Mouse (Mus musculus): Measurements from ENCODE around the gene Spata31d1c. TPM values are rescaled to one million over a fixed set of nuclear protein-coding genes. Genes with fewer than 3 reads are reported as not detected.

The Spata31d1c gene
- not detected in 2 replicates for polyA plus RNA-seq (2016; fragmentation: Nextera tagmentation; extraction: Ambion mirVana)

- Histone ChIP-seq H3K4me3 (no peak within 1 kb of the TSS), H3K9me3 (no peaks in the 10 kb centered on the region), H3K27ac (replicated peaks) (no peak within 1 kb of the TSS), H3K36me3 (no peaks in the 10 kb centered on the region), H3K4me2 (replicated peaks) (no peak within 1 kb of the TSS), H3K9ac (replicated peaks) (no peak within 1 kb of the TSS), H3K4me1 (no peaks in the 10 kb centered on the region), H3K27me3 (no peaks in the 10 kb centered on the region)
- no peak for ATAC-seq (ENCODE audit: low FRiP score, low read depth)
Observed at GRCm38 (mm10) chr13:65032758-65033157, at the start of gene Spata31d1c. TSS of gene Spata31d1c (plus strand) at chr13:65033058.

DNA sequence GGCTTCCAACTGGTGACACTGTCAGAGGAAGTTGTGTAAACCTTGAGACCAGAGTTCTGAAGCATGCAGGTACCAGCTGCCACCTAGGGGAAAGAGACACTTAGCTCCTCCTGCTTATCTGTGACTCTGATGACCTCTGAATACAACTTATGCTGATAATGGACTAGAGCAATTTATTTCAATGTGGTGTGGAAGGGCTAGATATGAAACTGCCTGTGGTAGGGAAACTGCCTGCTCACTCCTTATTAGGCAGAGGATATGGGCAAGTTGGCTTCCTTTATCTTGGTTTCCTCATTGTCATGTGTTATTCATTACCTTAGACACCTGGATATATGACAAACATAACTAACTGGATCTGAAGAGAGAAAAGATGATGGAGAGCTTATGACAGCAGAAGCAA is 44.0 kb upstream of the Spata31d1c start:
- Histone ChIP-seq H3K36me3 (no peaks in the 10 kb centered on the region), H3K27me3 (no peaks in the 10 kb centered on the region), H3K4me2 (replicated peaks) (no peak overlapping the region), H3K4me3 (no peak overlapping the region), H3K27ac (replicated peaks) (no peak overlapping the region), H3K9me3 (no peaks in the 10 kb centered on the region), H3K4me1 (no peaks in the 10 kb centered on the region), H3K9ac (replicated peaks) (no peak overlapping the region)
- ATAC-seq (ENCODE audit: low FRiP score, low read depth): no peak

DNA sequence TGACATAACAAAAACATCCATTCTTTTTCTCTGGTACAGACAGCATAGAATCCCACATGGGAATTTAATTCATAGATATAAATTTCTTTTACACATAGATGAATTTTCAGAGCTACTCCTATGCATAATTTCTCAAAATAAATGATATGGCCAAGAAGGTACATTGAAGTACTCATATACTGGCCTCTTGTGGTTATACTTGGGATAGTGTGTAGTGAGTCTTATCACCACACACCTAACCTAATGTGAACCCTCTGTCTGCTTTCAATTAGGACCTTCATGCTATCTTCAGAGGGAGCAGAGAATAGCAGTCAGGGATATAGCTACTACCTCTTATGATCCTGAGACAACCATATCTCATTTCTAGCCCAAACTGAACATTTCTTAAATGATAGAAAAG is 27.4 kb upstream of the Spata31d1c start:
- no peak overlapping the region for H3K27ac ChIP-seq (replicated peaks)
- H3K4me3 ChIP-seq: no peak overlapping the region
- H3K36me3 ChIP-seq: no peaks in the 10 kb centered on the region
- H3K4me2 ChIP-seq (replicated peaks): no peak overlapping the region
- no peaks in the 10 kb centered on the region for H3K27me3 ChIP-seq
- no peak overlapping the region for H3K9ac ChIP-seq (replicated peaks)
- no peaks in the 10 kb centered on the region for H3K4me1 ChIP-seq
- H3K9me3 ChIP-seq: no peaks in the 10 kb centered on the region
- no peak for ATAC-seq (ENCODE audit: low FRiP score, low read depth)

DNA sequence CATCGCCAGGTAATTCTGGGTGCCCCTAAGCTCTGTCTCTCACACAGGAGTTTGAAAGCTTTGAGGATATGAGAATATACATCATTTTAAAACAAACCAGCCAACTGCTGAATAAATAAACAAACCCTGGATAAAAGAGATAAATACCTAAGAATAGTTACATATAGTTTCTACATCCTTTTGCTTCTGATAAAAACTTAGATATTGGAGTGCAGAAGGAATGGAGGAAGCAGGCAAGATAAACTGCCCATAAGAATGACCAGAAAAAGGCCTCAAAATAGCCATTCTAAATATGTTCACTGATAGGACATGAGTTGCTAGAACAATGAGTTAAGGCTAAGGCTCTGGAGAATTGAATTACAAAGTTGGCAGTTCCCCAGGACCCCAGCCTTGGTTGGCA is 26.1 kb upstream of the Spata31d1c start:
- no peak for ATAC-seq (ENCODE audit: low FRiP score, low read depth)
- H3K4me2 ChIP-seq (replicated peaks): no peak overlapping the region
- H3K4me1 ChIP-seq: no peaks in the 10 kb centered on the region
- no peak overlapping the region for H3K27ac ChIP-seq (replicated peaks)
- H3K27me3 ChIP-seq: no peaks in the 10 kb centered on the region
- H3K9ac ChIP-seq (replicated peaks): no peak overlapping the region
- WGBS: 91% methylated on average over 1 of the region's 1 CpGs
- no peaks in the 10 kb centered on the region for H3K36me3 ChIP-seq
- no peaks in the 10 kb centered on the region for H3K9me3 ChIP-seq
- H3K4me3 ChIP-seq: no peak overlapping the region

DNA sequence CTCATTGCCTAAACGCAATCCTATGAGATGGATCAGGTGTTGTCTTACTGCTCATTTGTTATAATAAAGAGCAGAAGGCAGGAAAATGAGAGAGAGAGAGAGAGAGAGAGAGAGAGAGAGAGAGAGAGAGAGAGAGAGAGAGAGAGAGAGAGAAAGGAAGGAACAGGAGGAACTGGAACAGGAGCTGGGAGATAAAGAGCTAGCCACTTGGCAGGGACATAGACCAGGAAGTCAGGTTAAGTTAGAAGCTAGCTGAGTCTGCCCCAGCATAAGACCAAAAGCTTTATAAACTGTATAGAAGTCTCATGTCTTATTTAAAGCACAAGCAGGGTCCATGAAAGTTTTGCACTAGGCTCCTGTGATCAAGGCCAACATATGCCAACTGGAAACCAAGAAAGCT is 24.9 kb upstream of the Spata31d1c start:
- WGBS: 64% methylated on average over 1 of the region's 1 CpGs

DNA sequence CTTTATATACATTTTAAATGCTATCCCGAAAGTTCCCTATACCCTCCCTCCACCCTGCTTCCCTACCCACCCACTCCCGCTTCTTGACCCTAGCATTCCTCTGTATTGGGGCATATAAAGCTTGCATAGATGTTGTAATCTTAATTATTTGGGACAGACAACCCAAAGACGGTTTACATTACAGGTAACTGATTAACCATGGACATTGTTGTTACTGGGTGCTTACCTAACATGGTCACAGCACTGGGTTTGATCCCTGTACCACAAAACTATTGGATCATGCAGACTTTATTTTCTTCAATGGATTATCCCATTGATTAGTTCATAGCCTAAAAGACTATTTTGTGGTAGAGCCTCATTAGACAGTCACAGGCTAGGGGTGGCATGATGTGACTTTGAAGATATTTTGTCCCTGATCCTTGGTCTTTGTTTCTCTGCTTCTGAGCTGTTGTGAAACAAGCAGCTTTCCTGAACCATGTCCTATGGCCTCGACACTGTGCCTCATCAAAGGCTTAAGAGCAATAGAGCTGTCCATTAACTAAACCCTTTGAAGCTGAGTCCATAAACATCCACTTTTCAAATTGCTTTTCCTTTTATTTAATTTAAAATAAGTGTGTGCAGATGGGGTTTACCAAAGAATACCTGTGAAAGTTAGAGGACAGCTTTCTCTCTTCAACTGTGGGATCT is 21.7 kb upstream of the Spata31d1c start:
- Histone ChIP-seq H3K4me1 (no peaks in the 10 kb centered on the region), H3K36me3 (no peaks in the 10 kb centered on the region), H3K9ac (replicated peaks) (no peak overlapping the region), H3K27me3 (no peaks in the 10 kb centered on the region), H3K4me3 (no peak overlapping the region), H3K4me2 (replicated peaks) (no peak overlapping the region), H3K9me3 (peaks cover 3% of the 10 kb centered on the region; the same call in 1 of the 2 replicates), H3K27ac (replicated peaks) (no peak overlapping the region)
- ATAC-seq (ENCODE audit: low FRiP score, low read depth): no peak
- 65% methylated on average over 4 of the region's 4 CpGs for WGBS

More for the DNA sequence above, 24.9 kb upstream of the Spata31d1c start:
- ATAC-seq (ENCODE audit: low FRiP score, low read depth): no peak
- Histone ChIP-seq H3K4me3 (no peak overlapping the region), H3K9me3 (no peaks in the 10 kb centered on the region), H3K27me3 (no peaks in the 10 kb centered on the region), H3K36me3 (no peaks in the 10 kb centered on the region), H3K4me2 (replicated peaks) (no peak overlapping the region), H3K4me1 (no peaks in the 10 kb centered on the region), H3K9ac (replicated peaks) (no peak overlapping the region), H3K27ac (replicated peaks) (no peak overlapping the region)

GRCm38 (mm10) chr13:65035057-65035456 is 2.2 kb downstream of the Spata31d1c start:
- H3K4me2 ChIP-seq (replicated peaks): no peak overlapping the region
- 66% methylated on average over 4 of the region's 4 CpGs for WGBS
- no peak overlapping the region for H3K9ac ChIP-seq (replicated peaks)
- no peak overlapping the region for H3K27ac ChIP-seq (replicated peaks)
- H3K9me3 ChIP-seq: no peaks in the 10 kb centered on the region
- ATAC-seq (ENCODE audit: low FRiP score, low read depth): no peak
- no peaks in the 10 kb centered on the region for H3K4me1 ChIP-seq
- no peaks in the 10 kb centered on the region for H3K27me3 ChIP-seq
- H3K36me3 ChIP-seq: no peaks in the 10 kb centered on the region
- H3K4me3 ChIP-seq: no peak overlapping the region

GRCm38 (mm10) chr13:65052660-65053059 is 19.8 kb downstream of the Spata31d1c start, which contains the start of gene Prss47:
TSS of gene Prss47 (minus strand) at chr13:65052760.
- Histone ChIP-seq H3K27me3 (no peaks in the 10 kb centered on the region), H3K9me3 (no peaks in the 10 kb centered on the region), H3K9ac (replicated peaks) (no peak within 1 kb of the TSS), H3K4me1 (no peaks in the 10 kb centered on the region), H3K4me2 (replicated peaks) (no peak within 1 kb of the TSS), H3K4me3 (no peak within 1 kb of the TSS), H3K36me3 (no peaks in the 10 kb centered on the region), H3K27ac (replicated peaks) (no peak within 1 kb of the TSS)
- WGBS: 86% methylated on average over 9 of the region's 9 CpGs
- ATAC-seq (ENCODE audit: low FRiP score, low read depth): no peak

DNA sequence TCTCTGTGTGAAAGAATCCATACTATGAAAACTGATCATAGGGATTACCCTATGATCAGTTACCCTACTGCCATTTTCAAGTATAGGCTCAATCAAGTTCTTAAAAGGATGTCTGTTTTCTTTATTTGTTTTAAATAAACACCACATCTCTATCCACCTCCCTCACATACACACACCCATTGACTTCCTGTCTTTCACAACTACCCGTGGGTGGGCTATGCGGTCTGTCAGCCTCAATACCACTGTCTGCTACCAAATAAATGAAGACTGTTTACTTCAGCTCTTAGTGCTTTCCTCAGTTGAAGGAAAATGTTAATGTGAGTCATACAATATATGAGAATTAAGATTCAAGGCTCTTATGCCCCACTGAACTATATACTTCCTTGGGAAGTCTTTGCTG is 37.1 kb downstream of the Spata31d1c start:
- H3K9me3 ChIP-seq: no peaks in the 10 kb centered on the region
- H3K36me3 ChIP-seq: peaks cover 22% of the 10 kb centered on the region
- no peaks in the 10 kb centered on the region for H3K27me3 ChIP-seq
- no peak overlapping the region for H3K27ac ChIP-seq (replicated peaks)
- ATAC-seq (ENCODE audit: low FRiP score, low read depth): no peak
- no peak overlapping the region for H3K4me3 ChIP-seq
- H3K9ac ChIP-seq (replicated peaks): no peak overlapping the region
- H3K4me1 ChIP-seq: no peaks in the 10 kb centered on the region
- H3K4me2 ChIP-seq (replicated peaks): no peak overlapping the region
- 88% methylated on average over 2 of the region's 2 CpGs for WGBS

Other genes starting within 250 kb of the Spata31d1c start
- 0.08 and 0.10 TPM in 2 replicates for gene Cntnap3, start 129.1 kb upstream of the Spata31d1c start, polyA plus RNA-seq (2016; fragmentation: Nextera tagmentation; extraction: Ambion mirVana)
- gene Spata31, start 115.7 kb upstream of the Spata31d1c start, polyA plus RNA-seq (2016; fragmentation: Nextera tagmentation; extraction: Ambion mirVana): not detected in 2 replicates
- gene Prss47, start 19.7 kb downstream of the Spata31d1c start, polyA plus RNA-seq (2016; fragmentation: Nextera tagmentation; extraction: Ambion mirVana): not detected in 2 replicates
- 40.5 and 41.0 TPM in 2 replicates for gene Mfsd14b, start 79.9 kb downstream of the Spata31d1c start, polyA plus RNA-seq (2016; fragmentation: Nextera tagmentation; extraction: Ambion mirVana)
- not detected in 2 replicates for gene Olfr465-ps1, start 105.0 kb downstream of the Spata31d1c start, polyA plus RNA-seq (2016; fragmentation: Nextera tagmentation; extraction: Ambion mirVana)
- gene Olfr466, start 117.2 kb downstream of the Spata31d1c start, polyA plus RNA-seq (2016; fragmentation: Nextera tagmentation; extraction: Ambion mirVana): not detected in 2 replicates
- gene Nlrp4f, start 172.9 kb downstream of the Spata31d1c start, polyA plus RNA-seq (2016; fragmentation: Nextera tagmentation; extraction: Ambion mirVana): 0.69 TPM in 1 of 2 replicates, not detected in the other
- not detected in 2 replicates for gene Gm10775, start 226.5 kb downstream of the Spata31d1c start, polyA plus RNA-seq (2016; fragmentation: Nextera tagmentation; extraction: Ambion mirVana)
- gene Zfp369, start 245.8 kb downstream of the Spata31d1c start, polyA plus RNA-seq (2016; fragmentation: Nextera tagmentation; extraction: Ambion mirVana): 23.3 and 26.8 TPM in 2 replicates